In genomic region chr8:72548644-72549313, GRCm38 (mm10) we compare ENCODE assay signal across 8 mouse cellular contexts. TPM values are rescaled to one million over a fixed set of nuclear protein-coding genes. Genes with fewer than 3 reads are reported as not detected.
DNase-seq lines count a peak whose midpoint lies in the region; ATAC-seq and TF ChIP-seq lines count a peak whose summit lies in the region.

No protein-coding gene starts in this region.

- peak; percentile 7 to 33 for DNase-seq in cerebellum, postnatal 4 days (ENCODE audit: low spot score in 2 of 2)
- DNase-seq in cerebellum, adult 9-11 months: no peak
- peak; percentile 10 for DNase-seq in embryonic facial prominence, embryonic 14.5 days (ENCODE audit: low spot score)
- no peak for DNase-seq in hindbrain, embryonic 14.5 days (ENCODE audit: low spot score)
- no peak for DNase-seq in stomach, postnatal 0 days (ENCODE audit: low spot score)
- no peak for DNase-seq in testis, postnatal 14 days (ENCODE audit: low spot score)

- under 1% methylated on average over 32 of the region's 45 CpGs for WGBS in embryonic facial prominence, embryonic 14.5 days
- WGBS in hindbrain, embryonic 14.5 days: under 1% methylated on average over 45 of the region's 45 CpGs
- under 1% methylated on average over 45 of the region's 45 CpGs for WGBS in liver, embryonic 16.5 days (ENCODE audit: insufficient replicate concordance)
- under 1% methylated on average over 45 of the region's 45 CpGs for WGBS in stomach, postnatal 0 days

- peak overlapping the region; percentile 80 for H3K9ac ChIP-seq in embryonic facial prominence, embryonic 14.5 days (ENCODE audit: low read depth, low read length)
- peak overlapping the region; percentile 85 for H3K9ac ChIP-seq in hindbrain, embryonic 14.5 days
- H3K9ac ChIP-seq in liver, embryonic 16.5 days (ENCODE audit: low read depth, low read length): peak overlapping the region; percentile 83
- peak overlapping the region; percentile 73 for H3K9ac ChIP-seq in stomach, postnatal 0 days (ENCODE audit: low read length)

- peaks cover 20% of the 10 kb centered on the region for H3K4me1 ChIP-seq in embryonic facial prominence, embryonic 14.5 days (ENCODE audit: control insufficient read depth, insufficient read depth, low read length)
- peaks cover 31% of the 10 kb centered on the region for H3K4me1 ChIP-seq in hindbrain, embryonic 14.5 days (replicated peaks; ENCODE audit: control insufficient read depth, insufficient read depth, low read length)
- peaks cover 30% of the 10 kb centered on the region for H3K4me1 ChIP-seq in liver, embryonic 16.5 days (ENCODE audit: control insufficient read depth, low read depth, low read length)
- H3K4me1 ChIP-seq in stomach, postnatal 0 days (replicated peaks; ENCODE audit: control insufficient read depth, insufficient read depth): 0 out of 2 replicates have a peak, but pooled peaks cover 3% of the 10 kb centered on the region

- H3K36me3 ChIP-seq in C2C12 (ENCODE audit: control insufficient read depth, insufficient read depth): peaks cover 14% of the 10 kb centered on the region
- peaks cover 20% of the 10 kb centered on the region; the same call in 1 of the 2 replicates for H3K36me3 ChIP-seq in embryonic facial prominence, embryonic 14.5 days (ENCODE audit: control insufficient read depth, insufficient read depth, low read length)
- H3K36me3 ChIP-seq in hindbrain, embryonic 14.5 days (replicated peaks; ENCODE audit: control insufficient read depth, insufficient read depth): peaks cover 24% of the 10 kb centered on the region
- H3K36me3 ChIP-seq in liver, embryonic 16.5 days (ENCODE audit: control insufficient read depth, insufficient read depth): no peaks in the 10 kb centered on the region
- H3K36me3 ChIP-seq in stomach, postnatal 0 days (ENCODE audit: control insufficient read depth, insufficient read depth, low read length): no peaks in the 10 kb centered on the region

- H3K27ac ChIP-seq in embryonic facial prominence, embryonic 14.5 days (replicated peaks; ENCODE audit: low read depth, low read length): peak overlapping the region; percentile 94
- peak overlapping the region; percentile 92 for H3K27ac ChIP-seq in hindbrain, embryonic 14.5 days
- peak overlapping the region; percentile 93 for H3K27ac ChIP-seq in liver, embryonic 16.5 days (ENCODE audit: low read length)
- peak overlapping the region; percentile 91 for H3K27ac ChIP-seq in stomach, postnatal 0 days (replicated peaks)

- H3ac ChIP-seq in C2C12 (ENCODE audit: control insufficient read depth, insufficient read length, low read depth): peak overlapping the region; percentile 78

- no peaks in the 10 kb centered on the region for H3K27me3 ChIP-seq in C2C12 (ENCODE audit: control insufficient read depth, insufficient read depth, insufficient read length)
- H3K27me3 ChIP-seq in embryonic facial prominence, embryonic 14.5 days (replicated peaks; ENCODE audit: control insufficient read depth, insufficient read depth, low read length): no peaks in the 10 kb centered on the region
- no peaks in the 10 kb centered on the region for H3K27me3 ChIP-seq in hindbrain, embryonic 14.5 days (ENCODE audit: control insufficient read depth, insufficient read depth, low read length)
- H3K27me3 ChIP-seq in liver, embryonic 16.5 days (ENCODE audit: control insufficient read depth, insufficient read depth, low read depth, low read length): no peaks in the 10 kb centered on the region
- H3K27me3 ChIP-seq in stomach, postnatal 0 days (ENCODE audit: control insufficient read depth, insufficient read depth, low read length): no peaks in the 10 kb centered on the region

- TF ChIP-seq CTCF in C2C12 (IDR thresholded peaks at IDR 0.05; ENCODE audit: control insufficient read depth, insufficient read depth, insufficient read length): no peak
- TF ChIP-seq CTCF in stomach, postnatal 0 days (IDR thresholded peaks at IDR 0.05; ENCODE audit: low read depth): no peak

- no peak for ATAC-seq in embryonic facial prominence, embryonic 14.5 days (ENCODE audit: low read depth)
- peak; percentile 0 for ATAC-seq in hindbrain, embryonic 14.5 days (ENCODE audit: low FRiP score)
- ATAC-seq in liver, embryonic 16.5 days (ENCODE audit: low read depth): peak; percentile 28
- ATAC-seq in stomach, postnatal 0 days (ENCODE audit: low FRiP score, low TSS enrichment): no peak; the same call in 1 of the 2 replicates

- TF ChIP-seq EP300 in stomach, postnatal 0 days (optimal IDR thresholded peaks at IDR 0.05): no peak

- H3K4me2 ChIP-seq in embryonic facial prominence, embryonic 14.5 days (ENCODE audit: low read depth, low read length): peak overlapping the region; percentile 86
- H3K4me2 ChIP-seq in hindbrain, embryonic 14.5 days (replicated peaks): peak overlapping the region; percentile 97
- H3K4me2 ChIP-seq in liver, embryonic 16.5 days (ENCODE audit: low read depth, low read length): peak overlapping the region; percentile 97
- peak overlapping the region; percentile 99 for H3K4me2 ChIP-seq in stomach, postnatal 0 days (replicated peaks; ENCODE audit: low read depth)

- peaks cover 65% of the 10 kb centered on the region for H3K79me2 ChIP-seq in C2C12 (ENCODE audit: control insufficient read depth, insufficient read depth)

- H3K79me3 ChIP-seq in C2C12 (ENCODE audit: low read depth): peaks cover 47% of the 10 kb centered on the region

- no peaks in the 10 kb centered on the region for H3K9me3 ChIP-seq in embryonic facial prominence, embryonic 14.5 days (ENCODE audit: control insufficient read depth, low read length)
- H3K9me3 ChIP-seq in hindbrain, embryonic 14.5 days (ENCODE audit: control insufficient read depth, low read length): no peaks in the 10 kb centered on the region
- no peaks in the 10 kb centered on the region for H3K9me3 ChIP-seq in liver, embryonic 16.5 days (replicated peaks; ENCODE audit: control insufficient read depth, low read length)
- H3K9me3 ChIP-seq in stomach, postnatal 0 days (ENCODE audit: control insufficient read depth, low read length): no peaks in the 10 kb centered on the region

- peak overlapping the region; percentile 97 for H3K4me3 ChIP-seq in C2C12 (ENCODE audit: insufficient read depth, poor library complexity, severe bottlenecking)
- H3K4me3 ChIP-seq in embryonic facial prominence, embryonic 14.5 days (ENCODE audit: low read depth, low read length): peak overlapping the region; percentile 98
- peak overlapping the region; percentile 97 for H3K4me3 ChIP-seq in hindbrain, embryonic 14.5 days (replicated peaks; ENCODE audit: low read length)
- peak overlapping the region; percentile 98 for H3K4me3 ChIP-seq in liver, embryonic 16.5 days (ENCODE audit: low read depth, low read length)
- peak overlapping the region; percentile 90 for H3K4me3 ChIP-seq in stomach, postnatal 0 days (ENCODE audit: low read depth, low read length)

TF ChIP-seq in C2C12, 6 proteins besides CTCF, POLR2A, EP300 and RAD21:
- TF ChIP-seq FOSL1 (IDR thresholded peaks at IDR 0.05; ENCODE audit: insufficient read depth, low read length, poor library complexity, severe bottlenecking) (no peak), MYOG (IDR thresholded peaks at IDR 0.05; ENCODE audit: control insufficient read depth, extremely low read depth, insufficient read length) (no peak), MAX (IDR thresholded peaks at IDR 0.05) (no peak), MYOD1 (IDR thresholded peaks at IDR 0.05; ENCODE audit: control insufficient read depth, insufficient read length, low read depth) (no peak), CEBPB (IDR thresholded peaks at IDR 0.05; ENCODE audit: low read depth) (no peak), USF1 (IDR thresholded peaks at IDR 0.05; ENCODE audit: low read depth) (no peak)
TF ChIP-seq in C2C12: peak in this region for 0.

RNA-seq across cellular contexts. Expression of gene Med26, which starts 0.7 kb away (rescaled TPM):
- 7.8 TPM for polyA plus RNA-seq in C2C12 (2012; fragmentation: generic; extraction: Trizol)
- polyA plus RNA-seq in embryonic facial prominence, embryonic 14.5 days (2014; fragmentation: Nextera tagmentation; extraction: Ambion mirVana): 13.9 and 16.2 TPM in 2 replicates
- 13.4 and 15.8 TPM in 2 replicates for polyA plus RNA-seq in hindbrain, embryonic 14.5 days (2014; fragmentation: Nextera tagmentation; extraction: Ambion mirVana)
- polyA plus RNA-seq in liver, embryonic 16.5 days (2015; fragmentation: Nextera tagmentation; extraction: Ambion mirVana): 6.2 and 6.3 TPM in 2 replicates
- 7.1 and 7.4 TPM in 2 replicates for polyA plus RNA-seq in stomach, postnatal 0 days (2015; fragmentation: Nextera tagmentation; extraction: Ambion mirVana)

RNA-seq across cellular contexts. Expression of gene Smim7, which starts 22.1 kb away (rescaled TPM):
- polyA plus RNA-seq in C2C12 (2012; fragmentation: generic; extraction: Trizol): 57.9 TPM
- polyA plus RNA-seq in embryonic facial prominence, embryonic 14.5 days (2014; fragmentation: Nextera tagmentation; extraction: Ambion mirVana): 100 and 113 TPM in 2 replicates
- 131 and 140 TPM in 2 replicates for polyA plus RNA-seq in hindbrain, embryonic 14.5 days (2014; fragmentation: Nextera tagmentation; extraction: Ambion mirVana)
- polyA plus RNA-seq in liver, embryonic 16.5 days (2015; fragmentation: Nextera tagmentation; extraction: Ambion mirVana): 40.1 and 40.8 TPM in 2 replicates
- 117 and 118 TPM in 2 replicates for polyA plus RNA-seq in stomach, postnatal 0 days (2015; fragmentation: Nextera tagmentation; extraction: Ambion mirVana)

RNA-seq across cellular contexts. Expression of gene Tmem38a, which starts 23.1 kb away (rescaled TPM):
- 16.5 TPM for polyA plus RNA-seq in C2C12 (2012; fragmentation: generic; extraction: Trizol)
- 60.1 and 70.6 TPM in 2 replicates for polyA plus RNA-seq in embryonic facial prominence, embryonic 14.5 days (2014; fragmentation: Nextera tagmentation; extraction: Ambion mirVana)
- polyA plus RNA-seq in hindbrain, embryonic 14.5 days (2014; fragmentation: Nextera tagmentation; extraction: Ambion mirVana): 34.2 TPM in 2 replicates
- 2.6 and 4.5 TPM in 2 replicates for polyA plus RNA-seq in liver, embryonic 16.5 days (2015; fragmentation: Nextera tagmentation; extraction: Ambion mirVana)
- 12.5 and 14.4 TPM in 2 replicates for polyA plus RNA-seq in stomach, postnatal 0 days (2015; fragmentation: Nextera tagmentation; extraction: Ambion mirVana)

RNA-seq across cellular contexts. Expression of gene Slc35e1, which starts 56.4 kb away (rescaled TPM):
- polyA plus RNA-seq in C2C12 (2012; fragmentation: generic; extraction: Trizol): 27.5 TPM
- 14.9 and 15.4 TPM in 2 replicates for polyA plus RNA-seq in embryonic facial prominence, embryonic 14.5 days (2014; fragmentation: Nextera tagmentation; extraction: Ambion mirVana)
- 11.0 and 12.8 TPM in 2 replicates for polyA plus RNA-seq in hindbrain, embryonic 14.5 days (2014; fragmentation: Nextera tagmentation; extraction: Ambion mirVana)
- polyA plus RNA-seq in liver, embryonic 16.5 days (2015; fragmentation: Nextera tagmentation; extraction: Ambion mirVana): 3.0 and 3.5 TPM in 2 replicates
- 8.5 TPM in 2 replicates for polyA plus RNA-seq in stomach, postnatal 0 days (2015; fragmentation: Nextera tagmentation; extraction: Ambion mirVana)

Comparison
In these comparisons a context has a peak if more than half of its experiments do, and no peak if none do; other contexts are left out.
1. DNase-seq: peak in cerebellum, postnatal 4 days (2 of 2) and embryonic facial prominence, embryonic 14.5 days (single experiment); none in cerebellum, adult 9-11 months (single experiment), hindbrain, embryonic 14.5 days (single experiment), stomach, postnatal 0 days (single experiment) and testis, postnatal 14 days (single experiment).
2. ATAC-seq: peak in hindbrain, embryonic 14.5 days (single experiment) and liver, embryonic 16.5 days (single experiment); none in embryonic facial prominence, embryonic 14.5 days (single experiment) and stomach, postnatal 0 days (single experiment).
3. Peak in every context shown above with its lines, with median percentiles within 50 percentile points of each other: H3K4me3 ChIP-seq, H3K27ac ChIP-seq, H3K4me2 ChIP-seq and H3K9ac ChIP-seq.